Mouse (Mus musculus): ENCODE measurements at regions not wholly inside any gene's neighbourhood (a gene's known extent, or its start where the extent isn't known, plus 50 kb on each side); places are given as distances from the start of the nearest gene placed in this dataset.
"Not testable (repeated sequence)": the region's sequence is repeated elsewhere in the genome, so short reads cannot be mapped to it uniquely, and the experiment has no call there.

DNA sequence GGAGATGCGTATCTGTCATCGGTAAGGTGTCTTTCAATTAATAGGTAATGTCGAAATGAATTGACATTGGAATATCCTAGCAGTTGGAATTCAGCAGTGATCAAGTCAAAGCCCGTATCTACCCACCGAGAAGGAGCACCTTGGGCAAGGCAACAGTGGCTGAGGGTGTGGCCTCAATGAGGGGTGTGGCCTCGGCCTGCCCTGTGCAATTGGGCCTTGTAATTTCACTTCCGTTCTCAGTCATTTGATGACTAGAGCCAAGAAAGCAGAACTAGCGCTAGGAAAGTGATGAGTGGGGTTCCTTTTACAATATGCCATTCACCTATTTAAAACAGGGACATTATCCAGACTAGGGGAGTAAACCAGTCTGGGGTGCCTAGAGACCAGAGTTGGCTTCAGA lies 77.6 kb downstream of the Elovl4 start:
- DNase-seq (ENCODE audit: low spot score) = no peak

DNA sequence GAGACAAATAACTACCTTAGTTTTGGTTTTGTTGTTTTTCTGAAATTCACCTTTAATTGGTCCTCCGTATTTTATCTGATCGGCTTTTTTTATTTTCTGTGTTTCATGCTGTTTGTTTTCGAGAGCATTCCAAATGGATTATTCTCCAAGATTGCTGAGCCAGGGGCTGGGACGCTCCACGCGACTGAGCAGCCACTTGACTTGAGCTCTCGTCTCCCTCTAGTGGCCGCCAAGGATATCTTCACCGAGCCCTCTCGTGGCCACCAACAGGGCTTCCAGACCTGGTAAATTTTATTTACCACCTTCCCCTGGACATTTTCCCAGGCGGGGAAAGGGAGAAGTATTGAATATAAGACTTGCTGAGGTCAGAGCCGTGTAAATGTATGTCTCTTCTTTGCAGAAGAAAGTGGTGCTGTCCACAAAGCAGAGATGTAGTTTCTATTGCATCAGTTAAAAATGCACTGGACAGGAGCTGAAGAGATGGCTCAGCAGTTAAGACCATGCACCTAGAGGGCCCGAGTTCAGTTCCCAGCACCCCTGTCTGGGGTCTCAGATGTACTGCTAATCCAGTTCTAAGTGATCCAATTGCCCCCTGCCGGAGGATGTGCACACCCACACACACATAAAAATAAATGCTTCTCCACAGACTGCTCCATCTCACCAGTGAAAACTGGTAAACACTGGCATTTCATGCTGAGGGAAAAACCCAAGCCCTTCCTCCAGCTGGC lies 78.5 kb downstream of the Elovl4 start:
- DNase-seq (ENCODE audit: low spot score) = peak; percentile 67

- no peak for DNase-seq (ENCODE audit: low spot score)
These were observed 79.1 kb downstream of the Elovl4 start for GRCm38 (mm10) chr9:83726979-83727378.

DNA sequence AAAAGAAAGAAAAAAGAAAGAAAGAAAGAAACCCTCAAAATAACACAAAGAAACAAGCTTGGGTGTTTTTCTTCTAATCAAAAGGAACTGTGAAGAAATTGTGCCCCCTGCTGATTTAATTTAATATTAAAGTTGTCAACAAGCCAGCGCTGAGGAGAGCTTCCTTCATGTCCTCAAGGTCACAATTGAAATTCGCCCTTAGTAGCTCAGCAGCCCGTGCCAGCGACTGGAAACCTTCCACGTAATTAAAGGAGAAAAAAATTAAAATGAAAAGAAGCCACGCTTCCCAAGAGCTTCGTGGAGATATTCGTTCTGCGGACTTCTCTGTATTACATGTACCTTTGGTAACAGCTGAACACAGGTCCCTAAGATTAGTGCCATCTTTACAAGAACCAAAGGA lies 80.0 kb downstream of the Elovl4 start:
- DNase-seq (ENCODE audit: low spot score) = no peak

DNA sequence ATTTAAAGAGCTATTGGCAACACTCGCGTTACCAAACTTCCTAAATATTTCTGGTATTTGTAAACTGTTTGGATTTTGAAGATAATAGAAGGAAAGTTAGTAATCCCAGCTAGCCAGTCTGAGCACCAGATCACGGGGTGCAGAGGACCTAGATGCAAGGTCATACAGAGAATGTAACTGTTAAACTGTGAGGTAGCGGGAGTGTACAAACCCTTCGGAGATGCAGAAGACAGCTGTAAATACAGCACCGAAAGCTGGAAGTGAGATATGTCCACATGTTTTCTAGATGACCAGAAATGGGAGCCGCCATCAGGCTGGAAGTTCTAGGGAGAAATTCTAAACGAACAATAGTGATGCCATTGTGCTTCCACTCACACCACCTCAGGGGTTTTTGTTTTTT lies 80.5 kb downstream of the Elovl4 start:
- no peak for DNase-seq (ENCODE audit: low spot score)

DNA sequence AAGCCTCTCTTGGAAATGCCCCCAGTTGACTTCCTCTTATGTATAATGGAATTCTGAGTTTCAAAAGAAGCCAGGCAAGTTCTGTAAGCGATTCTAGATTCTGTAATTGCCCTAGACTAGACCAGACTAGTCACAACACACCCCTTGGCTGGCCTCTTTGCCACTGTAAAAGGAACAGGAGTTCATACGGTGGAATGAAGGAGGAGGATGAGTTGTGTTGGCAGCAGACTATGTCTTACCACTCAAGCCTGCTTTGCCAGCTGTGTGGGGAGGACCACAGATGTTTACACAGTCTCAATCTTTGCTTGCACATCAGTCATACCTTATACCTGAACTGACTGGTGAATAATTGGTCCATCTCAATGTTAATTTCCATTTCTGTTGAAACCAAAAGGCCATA lies 85.1 kb downstream of the Elovl4 start:
- peak; percentile 57 for DNase-seq (ENCODE audit: low spot score)

- no peak for DNase-seq (ENCODE audit: low spot score)
These were observed 86.3 kb downstream of the Elovl4 start for GRCm38 (mm10) chr9:83719811-83720210.

- not testable (repeated sequence) for DNase-seq (ENCODE audit: low spot score)
These were observed 88.0 kb downstream of the Elovl4 start for GRCm38 (mm10) chr9:83718084-83718483.

GRCm38 (mm10) chr9:83716101-83716763 lies 89.8 kb downstream of the Elovl4 start:
- no peak for DNase-seq (ENCODE audit: low spot score)

GRCm38 (mm10) chr9:83707361-83707760 lies 98.7 kb downstream of the Elovl4 start:
- DNase-seq (ENCODE audit: low spot score) = no peak

DNA sequence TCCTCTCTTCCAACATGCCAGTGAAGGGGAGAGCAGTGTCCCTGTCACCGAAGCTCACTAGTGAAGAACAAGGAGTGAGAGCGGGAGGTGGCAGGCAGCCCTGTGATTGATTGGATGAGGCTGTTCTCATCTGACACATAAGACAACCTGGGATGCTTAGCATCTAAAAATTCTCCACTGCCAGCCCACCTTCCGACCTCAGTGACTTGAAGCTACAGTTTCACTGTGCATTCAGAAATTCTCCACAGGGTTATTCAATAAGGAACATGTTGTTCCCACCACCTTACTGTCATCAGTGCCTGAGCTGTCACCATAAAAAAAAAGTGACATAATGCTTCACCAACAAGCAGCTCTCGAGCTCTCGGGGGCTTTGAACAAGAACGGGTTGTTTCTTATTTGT lies 100.0 kb downstream of the Elovl4 start:
- no peak for DNase-seq (ENCODE audit: low spot score)

DNA sequence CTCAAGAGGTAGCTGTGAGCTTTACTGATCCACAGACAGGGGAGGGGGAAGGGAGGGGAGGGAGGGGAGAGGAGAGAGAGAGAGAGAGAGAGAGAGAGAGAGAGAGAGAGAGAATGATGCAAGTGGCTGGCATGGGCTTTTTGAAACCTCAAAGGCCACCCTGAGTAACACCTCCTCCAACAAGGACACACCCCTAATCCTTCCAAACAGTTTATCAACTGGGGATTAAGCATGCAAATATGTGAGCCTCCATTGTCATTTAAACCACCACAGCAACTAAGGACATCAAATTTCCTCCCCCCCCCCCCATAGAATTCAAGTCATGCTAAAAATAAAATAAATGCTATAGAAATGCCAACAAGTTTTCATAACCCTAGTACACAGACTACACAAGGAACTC lies 101.9 kb downstream of the Elovl4 start:
- DNase-seq (ENCODE audit: low spot score) = no peak

DNA sequence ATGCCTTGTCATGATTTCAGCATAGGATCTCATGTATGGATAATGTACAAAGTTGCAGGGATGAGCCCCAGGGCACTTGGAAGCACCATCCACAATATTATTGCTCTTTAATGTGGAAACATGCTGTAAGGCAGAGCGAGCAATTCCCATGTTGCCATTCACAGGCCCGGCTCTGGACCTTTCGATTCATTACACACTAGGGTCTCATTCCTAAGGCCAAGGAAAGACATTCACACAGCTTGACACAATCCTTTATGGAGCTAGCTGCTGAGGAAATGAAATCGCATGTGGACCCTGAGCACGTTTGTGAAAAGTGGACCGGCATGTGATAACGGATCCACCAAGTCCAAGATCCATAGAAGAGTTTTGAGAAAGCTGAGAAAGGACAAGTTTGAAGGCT lies 105.2 kb downstream of the Elovl4 start:
- no peak for DNase-seq (ENCODE audit: low spot score)

DNA sequence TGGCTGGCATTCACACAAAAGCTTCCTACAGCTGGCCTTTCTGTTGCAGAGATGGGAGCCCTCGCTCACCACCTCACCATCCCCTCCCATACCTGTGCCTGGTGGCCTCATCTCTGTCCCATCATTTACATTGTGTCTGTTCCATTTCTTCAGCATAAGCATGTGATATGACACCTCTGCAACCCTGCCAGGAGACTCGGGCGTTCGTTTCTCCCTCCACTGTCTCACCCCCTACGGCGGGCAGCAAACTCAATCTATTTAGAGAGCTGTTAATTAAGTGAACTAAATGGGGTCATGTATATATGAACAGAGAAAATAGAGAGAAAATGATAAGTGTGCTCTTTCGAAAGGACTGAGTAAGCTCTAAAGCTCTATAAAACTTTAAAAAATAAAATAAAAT lies 106.0 kb downstream of the Elovl4 start:
- no peak for DNase-seq (ENCODE audit: low spot score)

- DNase-seq (ENCODE audit: low spot score) = peak; percentile 62
These were observed 114.5 kb downstream of the Elovl4 start for GRCm38 (mm10) chr9:83691332-83692198.

Measured in urinary bladder, postnatal 14 days (tissue).